Mouse (Mus musculus) G1E (cell line): ENCODE measurements around the gene Atoh7. TPM values are rescaled to one million over a fixed set of nuclear protein-coding genes. Genes with fewer than 3 reads are reported as not detected.

Experiments used
- ATAC-seq: 2 replicates; pipeline ENCODE4 v1.8.0; 2016; ENCODE audit warnings: mild to moderate bottlenecking; ENCODE audit not compliant: insufficient number of reproducible peaks, poor library complexity, low FRiP score, severe bottlenecking; ENCODE audit errors: extremely low read depth
- DNase-seq: peaks from one replicate; pipeline ENCODE4 v3.0.0; 2012; ENCODE audit warnings: low spot score
- H3K27me3 ChIP-seq: 2 replicates; pipeline ENCODE4 v1.6.1; 2012; ENCODE audit warnings: mild to moderate bottlenecking, low read length, inconsistent platforms; ENCODE audit not compliant: insufficient read depth
- H3K36me3 ChIP-seq: replicated peaks from 2 replicates; pipeline ENCODE3; 2012; ENCODE audit warnings: mild to moderate bottlenecking, inconsistent platforms
- H3K4me1 ChIP-seq: 2 replicates; pipeline ENCODE4 v1.6.1; 2012; ENCODE audit warnings: low read depth, low read length, inconsistent platforms, mixed read lengths; ENCODE audit not compliant: insufficient read depth
- H3K4me3 ChIP-seq: 2 replicates; pipeline ENCODE4 v1.5.1; 2012; ENCODE audit warnings: low read depth, mild to moderate bottlenecking, inconsistent platforms, low read length, moderate library complexity, mixed read lengths
- H3K9me3 ChIP-seq: replicated peaks from 2 replicates; pipeline ENCODE4 v1.6.1; 2012; ENCODE audit warnings: inconsistent platforms
- CTCF ChIP-seq: IDR thresholded peaks from 2 replicates; pipeline ENCODE4 v1.5.1; 2012; ENCODE audit warnings: low read depth, low read length, inconsistent platforms, mixed read lengths
- GATA1 ChIP-seq: IDR thresholded peaks from 2 replicates; pipeline ENCODE4 v1.6.1; 2012; ENCODE audit warnings: borderline replicate concordance, low read length, inconsistent platforms, mixed read lengths
- GATA2 ChIP-seq: IDR thresholded peaks from 2 replicates; pipeline ENCODE4 v1.6.1; 2012; ENCODE audit warnings: low read depth, low read length, inconsistent platforms, borderline replicate concordance
- POLR2AphosphoS5 ChIP-seq: IDR thresholded peaks from 2 replicates; pipeline ENCODE4 v1.6.1; 2012; ENCODE audit warnings: low read depth, low read length, inconsistent platforms; ENCODE audit not compliant: insufficient replicate concordance
- TAL1 ChIP-seq: conservative IDR thresholded peaks from 2 replicates; pipeline ENCODE4 v1.6.1; 2012; ENCODE audit warnings: low read depth, low read length, inconsistent platforms, mixed read lengths
- polyA plus RNA-seq: library from polyadenylated mRNA; stranded (reverse); fragments of >175 nt; gene quantifications from 2 replicates; pipeline ENCODE4 v1.2.3, GENCODE M21; 2012
- total RNA-seq, 2 experiments: library from RNA; stranded (forward) in 1 of 2; stranded (reverse) in 1 of 2; fragments of 200-1000 nt in 1 of 2; fragments of >200 nt in 1 of 2; fragmentation: Nextera tagmentation in 1 of 2; gene quantifications; 2 replicates each; pipeline ENCODE4 v1.2.3; 2014 to 2017

Gene Atoh7
- total and polyA plus RNA-seq, 3 experiments: not detected

- no peaks in the 10 kb centered on the region for H3K4me1 ChIP-seq
- H3K4me3 ChIP-seq: no peak within 1 kb of the TSS
- H3K36me3 ChIP-seq: no peaks in the 10 kb centered on the region
- ATAC-seq (no peak), DNase-seq (no peak)
- TF ChIP-seq GATA2: no peak
- no peak for TF ChIP-seq CTCF
- no peak for TF ChIP-seq GATA1
- no peak for TF ChIP-seq POLR2AphosphoS5
- no peak for TF ChIP-seq TAL1
- peaks cover 6% of the 10 kb centered on the region; the same call in 1 of the 2 replicates for H3K27me3 ChIP-seq
- H3K9me3 ChIP-seq: no peaks in the 10 kb centered on the region
These were observed 39.6 kb upstream of the Atoh7 start, which contains the start of gene Pbld1 for GRCm38 (mm10) chr10:63059862-63060261. Pbld1 (plus strand) TSS chr10:63060162.

GRCm38 (mm10) chr10:63060406-63060805 lies 39.0 kb upstream of the Atoh7 start:
- TF ChIP-seq CTCF: no peak
- TF ChIP-seq POLR2AphosphoS5: no peak
- TF ChIP-seq GATA2: no peak
- no peak for TF ChIP-seq GATA1
- no peak for TF ChIP-seq TAL1
- Histone ChIP-seq H3K27me3 (peaks cover 6% of the 10 kb centered on the region; the same call in 1 of the 2 replicates), H3K36me3 (no peaks in the 10 kb centered on the region), H3K4me1 (no peaks in the 10 kb centered on the region), H3K4me3 (no peak overlapping the region), H3K9me3 (no peaks in the 10 kb centered on the region)
- DNase-seq: no peak
- ATAC-seq: no peak

- H3K27me3 ChIP-seq: peaks cover 6% of the 10 kb centered on the region; the same call in 1 of the 2 replicates
- DNase-seq (no peak), ATAC-seq (no peak)
- H3K36me3 ChIP-seq: no peaks in the 10 kb centered on the region
- H3K4me1 ChIP-seq: no peaks in the 10 kb centered on the region
- H3K9me3 ChIP-seq: no peaks in the 10 kb centered on the region
- TF ChIP-seq GATA1 (no peak), CTCF (no peak), GATA2 (no peak), POLR2AphosphoS5 (no peak), TAL1 (no peak)
- H3K4me3 ChIP-seq: no peak overlapping the region
These were observed 38.2 kb upstream of the Atoh7 start for GRCm38 (mm10) chr10:63061266-63061665.

GRCm38 (mm10) chr10:63062696-63063095 lies 36.8 kb upstream of the Atoh7 start:
- H3K4me3 ChIP-seq: no peak overlapping the region

GRCm38 (mm10) chr10:63063365-63063764 lies 36.1 kb upstream of the Atoh7 start:
- no peak for ATAC-seq

More at GRCm38 (mm10) chr10:63062696-63063095, 36.8 kb upstream of the Atoh7 start:
- Histone ChIP-seq H3K4me1 (no peaks in the 10 kb centered on the region), H3K27me3 (peaks cover 6% of the 10 kb centered on the region; the same call in 1 of the 2 replicates), H3K36me3 (no peaks in the 10 kb centered on the region), H3K9me3 (no peaks in the 10 kb centered on the region)
- DNase-seq: no peak
- TF ChIP-seq CTCF (no peak), POLR2AphosphoS5 (no peak), GATA2 (no peak), GATA1 (no peak), TAL1 (no peak)
- ATAC-seq: no peak

GRCm38 (mm10) chr10:63064516-63064915 lies 34.9 kb upstream of the Atoh7 start:
- Histone ChIP-seq H3K36me3 (no peaks in the 10 kb centered on the region), H3K27me3 (peaks cover 6% of the 10 kb centered on the region; the same call in 1 of the 2 replicates), H3K4me3 (no peak overlapping the region), H3K4me1 (no peaks in the 10 kb centered on the region), H3K9me3 (no peaks in the 10 kb centered on the region)
- DNase-seq: no peak
- ATAC-seq: no peak
- no peak for TF ChIP-seq GATA2
- TF ChIP-seq POLR2AphosphoS5: no peak
- no peak for TF ChIP-seq CTCF
- TF ChIP-seq TAL1: no peak
- TF ChIP-seq GATA1: no peak

More at GRCm38 (mm10) chr10:63063365-63063764, 36.1 kb upstream of the Atoh7 start:
- H3K4me3 ChIP-seq: no peak overlapping the region
- no peaks in the 10 kb centered on the region for H3K4me1 ChIP-seq
- no peaks in the 10 kb centered on the region for H3K9me3 ChIP-seq
- peaks cover 6% of the 10 kb centered on the region; the same call in 1 of the 2 replicates for H3K27me3 ChIP-seq
- no peak for DNase-seq
- no peaks in the 10 kb centered on the region for H3K36me3 ChIP-seq
- TF ChIP-seq TAL1: no peak
- no peak for TF ChIP-seq GATA1
- no peak for TF ChIP-seq GATA2
- TF ChIP-seq CTCF: no peak
- no peak for TF ChIP-seq POLR2AphosphoS5

GRCm38 (mm10) chr10:63065561-63065960 lies 33.9 kb upstream of the Atoh7 start:
- DNase-seq (no peak), ATAC-seq (no peak)
- TF ChIP-seq POLR2AphosphoS5: no peak
- TF ChIP-seq TAL1: no peak
- no peak for TF ChIP-seq CTCF
- no peak for TF ChIP-seq GATA2
- no peak for TF ChIP-seq GATA1
- peaks cover 6% of the 10 kb centered on the region; the same call in 1 of the 2 replicates for H3K27me3 ChIP-seq
- no peaks in the 10 kb centered on the region for H3K4me1 ChIP-seq
- no peaks in the 10 kb centered on the region for H3K36me3 ChIP-seq
- no peaks in the 10 kb centered on the region for H3K9me3 ChIP-seq
- H3K4me3 ChIP-seq: no peak overlapping the region
